Mouse (Mus musculus) limb, embryonic 14.5 days (tissue): ENCODE data around the gene Unc79. TPM values are rescaled to one million over a fixed set of nuclear protein-coding genes. Genes with fewer than 3 reads are reported as not detected.

Experiments
- ATAC-seq: fragments of 200-750 bp; cut with Nextera tagmentation; 2 replicates; pipeline ENCODE4 v1.8.0; 2017; ENCODE audit warnings: low read depth, moderate number of reproducible peaks, moderate TSS enrichment; ENCODE audit not compliant: low FRiP score
- DNase-seq: peaks from one replicate; pipeline ENCODE4 v3.0.0-alpha.2; 2015; ENCODE audit warnings: low spot score
- H3K27ac ChIP-seq: fragments of 300-500 bp; sonication (generic); replicated peaks from 2 replicates; pipeline ENCODE4 v1.5.1; 2014; ENCODE audit warnings: low read depth, mild to moderate bottlenecking, low read length, moderate library complexity, mixed read lengths
- H3K27me3 ChIP-seq: fragments of 300-500 bp; sonication (generic); 2 replicates; pipeline ENCODE4 v1.6.1; 2014; ENCODE audit warnings: low read length, mixed read lengths; ENCODE audit not compliant: control insufficient read depth, insufficient read depth
- H3K36me3 ChIP-seq: fragments of 300-500 bp; sonication (generic); 2 replicates; pipeline ENCODE4 v1.6.1; 2014; ENCODE audit warnings: mild to moderate bottlenecking, low read length, moderate library complexity, mixed read lengths; ENCODE audit not compliant: control insufficient read depth, insufficient read depth
- H3K4me1 ChIP-seq: fragments of 300-500 bp; sonication (generic); 2 replicates; pipeline ENCODE4 v1.6.1; 2014; ENCODE audit warnings: antibody characterized with exemption, low read length, mixed read lengths; ENCODE audit not compliant: control insufficient read depth, insufficient read depth
- H3K4me2 ChIP-seq: fragments of 300-500 bp; sonication (generic); replicated peaks from 2 replicates; pipeline ENCODE4 v1.6.1; 2014; ENCODE audit warnings: low read depth, mild to moderate bottlenecking, low read length, moderate library complexity; ENCODE audit not compliant: severe bottlenecking
- H3K4me3 ChIP-seq: fragments of 300-500 bp; sonication (generic); replicated peaks from 2 replicates; pipeline ENCODE4 v1.5.1; 2014; ENCODE audit warnings: low read length
- H3K9ac ChIP-seq: fragments of 300-500 bp; sonication (generic); 2 replicates; pipeline ENCODE4 v1.6.1; 2014; ENCODE audit warnings: mild to moderate bottlenecking, low read depth, low read length, moderate library complexity; ENCODE audit not compliant: severe bottlenecking
- H3K9me3 ChIP-seq: fragments of 300-500 bp; sonication (generic); 2 replicates; pipeline ENCODE4 v1.6.1; 2016; ENCODE audit warnings: low read length; ENCODE audit not compliant: control insufficient read depth
- POLR2A ChIP-seq: fragments of 200-500 bp; IDR thresholded peaks from 2 replicates; pipeline ENCODE4 v1.8.0; 2012; ENCODE audit warnings: inconsistent platforms, mild to moderate bottlenecking, moderate library complexity, borderline replicate concordance; ENCODE audit not compliant: insufficient read depth, insufficient read length; ENCODE audit errors: extremely low read depth
- WGBS: fragments of 180-500 bp; shearing (Covaris S2); extraction: QIAGEN DNeasy Blood & Tissue Kit; methylation state at CpG from one replicate; pipeline ENCODE4 v1.1.7; 2014; 5-methylcytosine and 5-hydroxymethylcytosine counted together
- polyA plus RNA-seq, 2 experiments: library from polyadenylated mRNA; depleted of rRNA in 1 of 2; stranded (reverse) in 1 of 2; unstranded in 1 of 2; fragments of >200 nt; fragmentation: Nextera tagmentation in 1 of 2; extraction: Ambion mirVana in 1 of 2; gene quantifications; 2 replicates each; pipeline versions ENCODE4 v1.2.1 to v1.2.3; 2012 to 2014

Gene Unc79
- polyA plus RNA-seq, 2 experiments, result 0.04 to 0.45 TPM

- H3K4me3 ChIP-seq, result no peak overlapping the region
- 66% methylated on average over 12 of the region's 12 CpGs for WGBS
- TF ChIP-seq POLR2A, result no peak
- no peaks in the 10 kb centered on the region for H3K4me1 ChIP-seq
- no peak overlapping the region for H3K4me2 ChIP-seq
- no peaks in the 10 kb centered on the region for H3K27me3 ChIP-seq
- ATAC-seq, result no peak
- no peak overlapping the region for H3K27ac ChIP-seq
- no peaks in the 10 kb centered on the region for H3K36me3 ChIP-seq
- H3K9ac ChIP-seq, result no peak overlapping the region
- no peak for DNase-seq
- no peaks in the 10 kb centered on the region for H3K9me3 ChIP-seq
Observed at GRCm38 (mm10) chr12:103069565-103069964, 120.9 kb downstream of the Unc79 start.

- H3K9ac ChIP-seq, result no peak overlapping the region
- H3K4me3 ChIP-seq, result no peak overlapping the region
- H3K27me3 ChIP-seq, result no peaks in the 10 kb centered on the region
- no peak overlapping the region for H3K27ac ChIP-seq
- no peaks in the 10 kb centered on the region for H3K36me3 ChIP-seq
- no peak for ATAC-seq
- no peaks in the 10 kb centered on the region for H3K9me3 ChIP-seq
- H3K4me1 ChIP-seq, result no peaks in the 10 kb centered on the region
- no peak for TF ChIP-seq POLR2A
- DNase-seq, result no peak
- H3K4me2 ChIP-seq, result no peak overlapping the region
- 95% methylated on average over 4 of the region's 4 CpGs for WGBS
Observed at GRCm38 (mm10) chr12:103073953-103074352, 125.3 kb downstream of the Unc79 start.

GRCm38 (mm10) chr12:103078751-103079150, 130.1 kb downstream of the Unc79 start:
- Histone ChIP-seq H3K27ac (no peak overlapping the region), H3K4me1 (no peaks in the 10 kb centered on the region), H3K27me3 (no peaks in the 10 kb centered on the region), H3K36me3 (no peaks in the 10 kb centered on the region), H3K4me3 (no peak overlapping the region), H3K9ac (no peak overlapping the region), H3K9me3 (no peaks in the 10 kb centered on the region), H3K4me2 (no peak overlapping the region)
- ATAC-seq, result no peak
- no peak for TF ChIP-seq POLR2A
- DNase-seq, result no peak
- WGBS, result 78% methylated on average over 7 of the region's 7 CpGs

GRCm38 (mm10) chr12:103080055-103080454, 131.4 kb downstream of the Unc79 start:
- TF ChIP-seq POLR2A, result no peak
- H3K4me2 ChIP-seq, result no peak overlapping the region
- no peak for ATAC-seq
- H3K27ac ChIP-seq, result no peak overlapping the region
- WGBS, result 69% methylated on average over 3 of the region's 3 CpGs
- no peak overlapping the region for H3K9ac ChIP-seq
- no peaks in the 10 kb centered on the region for H3K9me3 ChIP-seq
- H3K27me3 ChIP-seq, result no peaks in the 10 kb centered on the region
- H3K4me3 ChIP-seq, result no peak overlapping the region
- H3K36me3 ChIP-seq, result no peaks in the 10 kb centered on the region
- DNase-seq, result no peak
- no peaks in the 10 kb centered on the region for H3K4me1 ChIP-seq

GRCm38 (mm10) chr12:103091831-103092230, 143.2 kb downstream of the Unc79 start:
- Histone ChIP-seq H3K27me3 (no peaks in the 10 kb centered on the region), H3K27ac (no peak overlapping the region), H3K9me3 (no peaks in the 10 kb centered on the region), H3K4me2 (no peak overlapping the region), H3K36me3 (no peaks in the 10 kb centered on the region), H3K4me1 (no peaks in the 10 kb centered on the region), H3K4me3 (no peak overlapping the region), H3K9ac (no peak overlapping the region)
- WGBS, result 75% methylated on average over 6 of the region's 6 CpGs
- TF ChIP-seq POLR2A, result no peak
- ATAC-seq (no peak), DNase-seq (no peak)

- no peak for TF ChIP-seq POLR2A
- no peak overlapping the region for H3K4me3 ChIP-seq
- no peaks in the 10 kb centered on the region for H3K36me3 ChIP-seq
- no peaks in the 10 kb centered on the region for H3K4me1 ChIP-seq
- no peak overlapping the region for H3K4me2 ChIP-seq
- WGBS, result 72% methylated on average over 5 of the region's 5 CpGs
- DNase-seq (no peak), ATAC-seq (no peak)
- no peak overlapping the region for H3K9ac ChIP-seq
- no peak overlapping the region for H3K27ac ChIP-seq
- no peaks in the 10 kb centered on the region for H3K9me3 ChIP-seq
- H3K27me3 ChIP-seq, result no peaks in the 10 kb centered on the region
Observed at GRCm38 (mm10) chr12:103095160-103095559, 146.5 kb downstream of the Unc79 start.
